Mouse (Mus musculus) megakaryocyte-erythroid progenitor cell, adult 5 weeks (primary cell): ENCODE data around the gene Padi2. TPM values are rescaled to one million over a fixed set of nuclear protein-coding genes. Genes with fewer than 3 reads are reported as not detected.

Source experiments
- polyA plus RNA-seq: library from polyadenylated mRNA; stranded (reverse); fragments of >175 nt; gene quantifications from 2 replicates; pipeline ENCODE4 v1.2.3, GENCODE M21; 2012

Gene Padi2
- 8.7 and 11.8 TPM in 2 replicates for polyA plus RNA-seq

GRCm38 (mm10) chr4:140906076-140906826 is at the start of gene Padi2:
Padi2 (plus strand) TSS chr4:140906344.

GRCm38 (mm10) chr4:140960781-140961466 is 54.8 kb downstream of the Padi2 start, which contains the start of gene Sdhb:
Sdhb (plus strand) TSS chr4:140961203.

GRCm38 (mm10) chr4:140986711-140987395 is 80.7 kb downstream of the Padi2 start, which contains the start of gene Atp13a2:
Atp13a2 (plus strand) TSS chr4:140986873.

Other genes with a start within 250 kb of the Padi2 start
- 3.5 and 12.5 TPM in 2 replicates for gene Arhgef10l, start 240.3 kb upstream of the Padi2 start, polyA plus RNA-seq
- 329 and 371 TPM in 2 replicates for gene Rcc2, start 205.8 kb upstream of the Padi2 start, polyA plus RNA-seq
- gene Padi6, start 163.7 kb upstream of the Padi2 start, polyA plus RNA-seq: not detected in 2 replicates
- 38.6 and 40.6 TPM in 2 replicates for gene Padi4, start 132.1 kb upstream of the Padi2 start, polyA plus RNA-seq
- 0.66 and 0.81 TPM in 2 replicates for gene Padi3, start 95.7 kb upstream of the Padi2 start, polyA plus RNA-seq
- gene Padi1, start 60.6 kb upstream of the Padi2 start, polyA plus RNA-seq: 0.24 and 0.49 TPM in 2 replicates
- gene Sdhb, start 54.9 kb downstream of the Padi2 start, polyA plus RNA-seq: 120 and 134 TPM in 2 replicates
- gene Atp13a2, start 80.5 kb downstream of the Padi2 start, polyA plus RNA-seq: 203 and 226 TPM in 2 replicates
- 0.62 and 1.4 TPM in 2 replicates for gene Mfap2, start 104.1 kb downstream of the Padi2 start, polyA plus RNA-seq
- gene Crocc, start 154.2 kb downstream of the Padi2 start, polyA plus RNA-seq: 22.6 and 32.8 TPM in 2 replicates
- 97.0 and 104 TPM in 2 replicates for gene Necap2, start 172.0 kb downstream of the Padi2 start, polyA plus RNA-seq
- not detected in 2 replicates for gene Spata21, start 182.0 kb downstream of the Padi2 start, polyA plus RNA-seq
- 106 and 123 TPM in 2 replicates for gene Szrd1, start 233.4 kb downstream of the Padi2 start, polyA plus RNA-seq
- 15.0 and 15.5 TPM in 2 replicates for gene Fbxo42, start 241.6 kb downstream of the Padi2 start, polyA plus RNA-seq